Mouse (Mus musculus): ENCODE data around the gene Cwc27. TPM values are rescaled to one million over a fixed set of nuclear protein-coding genes. Genes with fewer than 3 reads are reported as not detected.
A peak's percentile ranks its signal among the peaks of the same experiment; 100 is the strongest.

The Cwc27 gene
- polyA plus RNA-seq, 1 experiment from 2014 or later, result 27.9 TPM

GRCm38 (mm10) chr13:104747032-104747431 is 69.9 kb downstream of the Cwc27 start:
- Histone ChIP-seq H3K9me3 (no peaks in the 10 kb centered on the region), H3K27me3 (ENCODE audit: insufficient read depth, poor library complexity, severe bottlenecking) (no peaks in the 10 kb centered on the region), H3K27ac (no peak overlapping the region), H3K36me3 (no peaks in the 10 kb centered on the region), H3K4me3 (no peak overlapping the region), H3K4me1 (replicated peaks) (no peaks in the 10 kb centered on the region)
- DNase-seq (ENCODE audit: low spot score), result no peak

GRCm38 (mm10) chr13:104742866-104743265 is 74.1 kb downstream of the Cwc27 start:
- Histone ChIP-seq H3K27me3 (ENCODE audit: insufficient read depth, poor library complexity, severe bottlenecking) (no peaks in the 10 kb centered on the region), H3K9me3 (no peaks in the 10 kb centered on the region), H3K27ac (no peak overlapping the region), H3K36me3 (no peaks in the 10 kb centered on the region), H3K4me3 (no peak overlapping the region), H3K4me1 (replicated peaks) (no peaks in the 10 kb centered on the region)
- WGBS, result 86% methylated on average over 4 of the region's 4 CpGs
- DNase-seq (ENCODE audit: low spot score), result no peak

- DNase-seq (ENCODE audit: low spot score), result no peak
- WGBS, result 84% methylated on average over 3 of the region's 3 CpGs
- H3K36me3 ChIP-seq, result peaks cover 5% of the 10 kb centered on the region
Observed at GRCm38 (mm10) chr13:104729261-104730046, 87.5 kb downstream of the Cwc27 start.

DNA sequence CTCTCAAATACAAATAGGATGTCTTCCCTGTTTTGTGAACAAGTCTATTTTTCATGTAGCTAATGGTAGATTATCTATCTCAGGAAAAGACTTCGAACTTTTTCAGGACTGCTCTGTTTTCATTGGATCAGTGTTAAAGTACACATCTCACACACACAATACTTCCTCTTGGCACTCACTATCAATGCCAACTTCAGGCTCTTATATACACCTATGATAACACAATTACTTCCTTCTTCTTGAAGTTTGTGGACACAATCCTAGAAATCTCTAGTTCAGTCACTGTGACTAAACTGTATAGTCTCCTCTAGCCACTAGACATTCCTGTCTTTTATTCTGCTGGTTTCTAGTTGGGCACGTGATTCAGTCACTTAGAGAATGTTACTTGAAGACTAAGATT is 89.3 kb downstream of the Cwc27 start:
- Histone ChIP-seq H3K36me3 (peaks cover 5% of the 10 kb centered on the region), H3K4me3 (no peak overlapping the region), H3K4me1 (replicated peaks) (no peaks in the 10 kb centered on the region), H3K27ac (no peak overlapping the region), H3K9me3 (no peaks in the 10 kb centered on the region), H3K27me3 (ENCODE audit: insufficient read depth, poor library complexity, severe bottlenecking) (no peaks in the 10 kb centered on the region)
- 91% methylated on average over 2 of the region's 2 CpGs for WGBS
- DNase-seq (ENCODE audit: low spot score), result no peak

More at GRCm38 (mm10) chr13:104729261-104730046, 87.5 kb downstream of the Cwc27 start:
- no peaks in the 10 kb centered on the region for H3K4me1 ChIP-seq (replicated peaks)
- no peak overlapping the region for H3K4me3 ChIP-seq
- H3K27ac ChIP-seq, result no peak overlapping the region
- no peaks in the 10 kb centered on the region for H3K9me3 ChIP-seq
- no peaks in the 10 kb centered on the region for H3K27me3 ChIP-seq (ENCODE audit: insufficient read depth, poor library complexity, severe bottlenecking)

GRCm38 (mm10) chr13:104720133-104720532 is 96.8 kb downstream of the Cwc27 start:
- Histone ChIP-seq H3K27me3 (ENCODE audit: insufficient read depth, poor library complexity, severe bottlenecking) (no peaks in the 10 kb centered on the region), H3K27ac (no peak overlapping the region), H3K4me1 (replicated peaks) (no peaks in the 10 kb centered on the region), H3K9me3 (no peaks in the 10 kb centered on the region), H3K4me3 (no peak overlapping the region), H3K36me3 (no peaks in the 10 kb centered on the region)
- 82% methylated on average over 5 of the region's 5 CpGs for WGBS
- DNase-seq (ENCODE audit: low spot score), result no peak

DNA sequence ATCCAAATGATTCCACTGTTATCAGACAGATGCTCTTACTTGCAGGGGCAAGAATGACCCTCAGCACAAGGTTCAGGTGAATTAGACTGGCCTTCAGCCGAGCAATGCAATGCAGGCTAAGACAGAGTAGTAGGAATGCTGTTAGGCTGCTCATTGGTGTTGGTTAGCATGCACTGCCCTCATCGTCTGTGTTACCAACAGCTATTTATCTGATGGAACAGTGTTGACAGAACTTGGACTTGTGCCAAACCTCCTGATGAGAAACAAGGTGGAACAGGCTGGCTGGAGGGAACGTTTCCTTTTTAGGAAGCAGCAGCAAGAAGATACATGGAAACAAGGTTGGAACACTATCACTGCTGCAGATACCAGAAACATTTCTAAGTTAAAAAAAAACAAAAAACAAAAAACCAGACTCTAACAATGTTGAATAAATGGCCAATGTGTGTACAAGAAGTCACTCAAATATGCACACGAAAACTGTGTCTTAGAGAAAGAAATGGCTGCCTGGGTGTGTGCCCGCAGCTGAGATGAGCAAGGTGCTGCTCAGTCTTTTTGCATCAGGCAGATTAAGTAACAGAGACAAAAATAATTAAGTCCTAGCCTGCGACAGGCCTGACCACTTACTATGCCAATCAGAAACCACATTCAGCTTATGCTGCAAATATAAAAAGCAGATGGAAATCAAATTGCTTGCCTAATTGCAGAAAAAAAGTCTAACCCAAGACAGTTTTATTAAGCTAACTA is 122.2 kb downstream of the Cwc27 start:
- Histone ChIP-seq H3K27ac (no peak overlapping the region), H3K4me3 (no peak overlapping the region), H3K4me1 (replicated peaks) (no peaks in the 10 kb centered on the region), H3K36me3 (no peaks in the 10 kb centered on the region), H3K9me3 (no peaks in the 10 kb centered on the region), H3K27me3 (ENCODE audit: insufficient read depth, poor library complexity, severe bottlenecking) (no peaks in the 10 kb centered on the region)
- 80% methylated on average over 6 of the region's 6 CpGs for WGBS
- DNase-seq (ENCODE audit: low spot score), result no peak

DNA sequence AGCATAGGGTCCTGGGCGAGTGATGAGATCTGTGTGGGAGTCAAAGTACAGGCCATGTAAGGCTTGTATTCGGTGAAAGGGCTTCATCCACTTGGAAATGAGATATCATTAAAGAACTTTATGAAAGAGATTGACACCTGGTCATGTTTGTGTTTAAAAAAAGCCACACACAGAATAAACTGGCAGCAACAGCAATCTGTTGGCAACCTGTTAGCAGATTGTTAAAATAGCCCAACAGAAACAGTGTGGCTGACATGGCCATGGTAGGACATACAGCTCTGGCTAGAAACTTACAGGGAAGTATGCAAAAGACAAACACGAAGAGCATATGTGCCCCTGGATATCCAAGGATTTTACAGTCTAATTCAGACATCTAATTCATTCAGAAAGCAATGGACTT is 124.2 kb downstream of the Cwc27 start:
- Histone ChIP-seq H3K36me3 (no peaks in the 10 kb centered on the region), H3K27me3 (ENCODE audit: insufficient read depth, poor library complexity, severe bottlenecking) (no peaks in the 10 kb centered on the region), H3K9me3 (no peaks in the 10 kb centered on the region), H3K4me3 (no peak overlapping the region), H3K4me1 (replicated peaks) (no peaks in the 10 kb centered on the region), H3K27ac (no peak overlapping the region)
- no peak for DNase-seq (ENCODE audit: low spot score)
- 85% methylated on average over 3 of the region's 3 CpGs for WGBS

DNA sequence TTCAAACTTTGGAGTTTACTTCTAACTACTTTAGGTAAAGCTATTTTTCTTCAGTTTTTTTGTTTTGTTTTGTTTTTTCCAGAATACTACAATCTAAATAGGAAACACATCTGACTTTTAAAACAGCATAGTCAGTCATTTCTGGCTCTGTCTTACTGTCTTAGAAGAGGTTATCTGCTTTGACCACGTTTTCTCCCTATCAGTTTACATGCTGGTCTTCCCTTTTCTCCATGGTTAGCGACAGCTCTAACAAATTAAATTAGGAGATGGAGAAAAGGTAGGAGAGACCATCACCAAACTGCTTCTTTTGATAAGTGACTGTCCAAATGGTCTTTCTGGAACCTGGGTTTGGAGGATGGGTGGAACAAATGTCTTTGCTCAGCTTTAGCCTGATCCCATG is 131.4 kb downstream of the Cwc27 start:
- DNase-seq (ENCODE audit: low spot score), result no peak
- WGBS, result 74% methylated on average over 2 of the region's 2 CpGs
- Histone ChIP-seq H3K36me3 (no peaks in the 10 kb centered on the region), H3K27ac (no peak overlapping the region), H3K27me3 (ENCODE audit: insufficient read depth, poor library complexity, severe bottlenecking) (no peaks in the 10 kb centered on the region), H3K4me3 (no peak overlapping the region), H3K4me1 (replicated peaks) (peaks cover 13% of the 10 kb centered on the region), H3K9me3 (no peaks in the 10 kb centered on the region)

- H3K4me1 ChIP-seq (replicated peaks), result peaks cover 13% of the 10 kb centered on the region
- DNase-seq (ENCODE audit: low spot score), result peak; percentile 30
- H3K9me3 ChIP-seq, result no peaks in the 10 kb centered on the region
- H3K36me3 ChIP-seq, result no peaks in the 10 kb centered on the region
- H3K4me3 ChIP-seq, result no peak overlapping the region
- whole genome bisulfite sequencing, result 40% methylated on average over 6 of the region's 6 CpGs
- H3K27me3 ChIP-seq (ENCODE audit: insufficient read depth, poor library complexity, severe bottlenecking), result no peaks in the 10 kb centered on the region
- 0 out of 2 replicates have a peak overlapping the region, but pooled peaks have one; percentile 26 for H3K27ac ChIP-seq
Observed at GRCm38 (mm10) chr13:104684361-104685011, 132.5 kb downstream of the Cwc27 start.

DNA sequence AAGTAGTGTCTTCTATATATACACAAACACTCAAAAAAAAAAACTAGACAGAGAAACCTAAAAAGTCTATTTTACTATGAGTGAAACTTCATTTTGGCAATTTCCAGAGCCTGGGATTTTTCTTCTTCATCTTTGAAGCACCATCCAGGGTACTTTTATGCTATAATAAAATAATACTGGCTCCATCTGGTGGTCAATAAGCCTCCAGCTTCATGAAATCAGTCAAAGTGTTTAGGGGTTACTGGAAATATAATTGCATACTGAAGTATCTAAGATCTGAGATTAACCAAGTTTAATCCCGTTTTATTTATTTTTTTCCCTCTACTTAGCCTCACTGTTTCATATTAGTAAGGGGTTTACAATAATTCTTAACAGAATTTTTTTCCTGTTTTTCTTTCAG is 135.7 kb downstream of the Cwc27 start:
- 0 out of 2 replicates have a peak, but pooled peaks cover 6% of the 10 kb centered on the region for H3K36me3 ChIP-seq
- WGBS, result 78% methylated on average over 1 of the region's 1 CpGs
- DNase-seq (ENCODE audit: low spot score), result no peak
- peaks cover 10% of the 10 kb centered on the region for H3K4me1 ChIP-seq (replicated peaks)
- H3K9me3 ChIP-seq, result peaks cover 5% of the 10 kb centered on the region; the same call in 1 of the 2 replicates
- no peak overlapping the region for H3K27ac ChIP-seq
- no peaks in the 10 kb centered on the region for H3K27me3 ChIP-seq (ENCODE audit: insufficient read depth, poor library complexity, severe bottlenecking)
- H3K4me3 ChIP-seq, result no peak overlapping the region

- DNase-seq (ENCODE audit: low spot score), result no peak
- WGBS, result 93% methylated on average over 9 of the region's 9 CpGs
- no peak overlapping the region for H3K27ac ChIP-seq
- no peaks in the 10 kb centered on the region for H3K27me3 ChIP-seq (ENCODE audit: insufficient read depth, poor library complexity, severe bottlenecking)
- peaks cover 20% of the 10 kb centered on the region for H3K36me3 ChIP-seq
- H3K4me3 ChIP-seq, result no peak overlapping the region
- no peaks in the 10 kb centered on the region for H3K4me1 ChIP-seq (replicated peaks)
- H3K9me3 ChIP-seq, result no peaks in the 10 kb centered on the region
Observed at GRCm38 (mm10) chr13:104661188-104661587, 155.8 kb downstream of the Cwc27 start.

GRCm38 (mm10) chr13:104660042-104660680 is 156.8 kb downstream of the Cwc27 start:
- no peaks in the 10 kb centered on the region for H3K9me3 ChIP-seq
- H3K4me3 ChIP-seq, result no peak overlapping the region
- no peak for DNase-seq (ENCODE audit: low spot score)
- no peak overlapping the region for H3K27ac ChIP-seq
- WGBS, result 92% methylated on average over 7 of the region's 7 CpGs
- no peaks in the 10 kb centered on the region for H3K27me3 ChIP-seq (ENCODE audit: insufficient read depth, poor library complexity, severe bottlenecking)
- H3K36me3 ChIP-seq, result peaks cover 20% of the 10 kb centered on the region
- no peaks in the 10 kb centered on the region for H3K4me1 ChIP-seq (replicated peaks)

Measured in hindbrain, embryonic 10.5 days (tissue).